ENCODE assay signal across 8 mouse cellular contexts in the genomic region with DNA sequence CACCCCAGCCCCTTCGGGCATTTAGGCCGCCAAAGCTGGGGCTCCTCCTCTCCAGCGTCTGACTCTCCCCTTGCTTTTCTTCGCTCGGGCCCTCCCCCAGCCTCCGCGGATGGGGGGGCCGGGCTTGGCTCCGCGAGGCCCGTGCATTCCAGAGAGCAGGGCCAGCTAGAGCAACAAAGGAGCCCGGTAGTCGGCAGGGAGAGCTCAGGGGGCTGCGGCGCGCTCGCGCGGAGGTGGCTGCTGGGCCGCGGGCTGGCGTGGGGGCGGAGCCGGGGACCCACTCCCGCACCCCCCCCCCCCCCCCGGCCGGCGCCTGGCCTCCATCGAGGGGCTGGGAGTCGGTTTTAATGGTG. TPM values are rescaled to one million over a fixed set of nuclear protein-coding genes. Genes with fewer than 3 reads are reported as not detected.
DNase-seq lines count a peak whose midpoint lies in the region; ATAC-seq and TF ChIP-seq lines count a peak whose summit lies in the region.

Smo (plus strand) TSS at position 168 of the 353 bp plus-strand sequence.

- no peak for TF ChIP-seq CTCF in Patski (IDR thresholded peaks at IDR 0.05)
- TF ChIP-seq CTCF in liver, embryonic 14.5 days (IDR thresholded peaks at IDR 0.05; ENCODE audit: low read depth), result no peak

- in situ Hi-C loops in Patski (cut with MboI; ENCODE audit: low pct_unique_long_range_greater_than_20kb), result no loop called here

- DNase-seq in 3134 (ENCODE audit: extremely low read depth, insufficient read length, low spot score) (peak; percentile 89), Patski (ENCODE audit: low read depth, low spot score) (peak; percentile 31)
- DNase-seq in embryonic facial prominence, embryonic 14.5 days (ENCODE audit: low spot score), result peak; percentile 97
- peak in 2 of 3 experiments; percentile 29 to 34 for DNase-seq in liver, embryonic 14.5 days (ENCODE audit: low read depth in 3 of 3, low spot score in 3 of 3)
- DNase-seq in urinary bladder, postnatal 14 days (ENCODE audit: low spot score), result peak; percentile 84

- H3K4me2 ChIP-seq in embryonic facial prominence, embryonic 14.5 days (ENCODE audit: low read depth, low read length), result peak within 1 kb of the TSS; percentile 93
- H3K4me2 ChIP-seq in heart, embryonic 11.5 days, result peak within 1 kb of the TSS; percentile 84
- H3K4me2 ChIP-seq in kidney, embryonic 14.5 days (replicated peaks; ENCODE audit: low read depth, low read length), result peak within 1 kb of the TSS; percentile 85
- H3K4me2 ChIP-seq in liver, embryonic 14.5 days (ENCODE audit: low read depth), result peak within 1 kb of the TSS; percentile 80
- H3K4me2 ChIP-seq in neural tube, embryonic 15.5 days, result peak within 1 kb of the TSS; percentile 95

- whole genome bisulfite sequencing in embryonic facial prominence, embryonic 14.5 days, result 0% methylated on average over 16 of the region's 30 CpGs
- WGBS in heart, embryonic 11.5 days (ENCODE audit: insufficient replicate concordance), result 0% methylated on average over 18 of the region's 30 CpGs
- 0% methylated on average over 25 of the region's 30 CpGs for WGBS in kidney, embryonic 14.5 days
- 0% methylated on average over 29 of the region's 30 CpGs for WGBS in liver, embryonic 14.5 days (ENCODE audit: insufficient replicate concordance)
- WGBS in neural tube, embryonic 15.5 days, result under 1% methylated on average over 23 of the region's 30 CpGs

- POLR2A ChIA-PET in Patski (lab: Charles Lee), result interaction anchor here (0.7 to 2.1 kb wide), 5 partner anchors 9 to 75 kb away, joined by 3 to 7 read pairs (median 4); no protein-coding TSS in a partner anchor

- H3K4me1 ChIP-seq in embryonic facial prominence, embryonic 14.5 days (ENCODE audit: control insufficient read depth, insufficient read depth, low read length), result peaks cover 10% of the 10 kb centered on the region
- 0 out of 2 replicates have a peak, but pooled peaks cover 3% of the 10 kb centered on the region for H3K4me1 ChIP-seq in heart, embryonic 11.5 days (ENCODE audit: control insufficient read depth, insufficient read depth, low read length)
- peaks cover 9% of the 10 kb centered on the region; the same call in 1 of the 2 replicates for H3K4me1 ChIP-seq in kidney, embryonic 14.5 days (ENCODE audit: control insufficient read depth, insufficient read depth, low read length)
- H3K4me1 ChIP-seq in liver, embryonic 14.5 days (replicated peaks; ENCODE audit: control insufficient read depth in 2 of 2, insufficient read depth in 2 of 2, low read length in 1 of 2), result peaks cover 5% of the 10 kb centered on the region in 2 experiments
- H3K4me1 ChIP-seq in neural tube, embryonic 15.5 days, result peaks cover 16% of the 10 kb centered on the region; the same call in 1 of the 2 replicates

- TF ChIP-seq EP300 in liver, embryonic 14.5 days (IDR thresholded peaks at IDR 0.05; ENCODE audit: low read depth), result no peak

- peak within 1 kb of the TSS; percentile 99 for H3K9ac ChIP-seq in embryonic facial prominence, embryonic 14.5 days (ENCODE audit: low read depth, low read length)
- H3K9ac ChIP-seq in heart, embryonic 11.5 days (ENCODE audit: low read depth, low read length), result peak within 1 kb of the TSS; percentile 96
- H3K9ac ChIP-seq in kidney, embryonic 14.5 days (ENCODE audit: low read depth, low read length), result peak within 1 kb of the TSS; percentile 93
- H3K9ac ChIP-seq in liver, embryonic 14.5 days (replicated peaks), result peak within 1 kb of the TSS; percentile 61
- H3K9ac ChIP-seq in neural tube, embryonic 15.5 days (replicated peaks), result peak within 1 kb of the TSS; percentile 74

- H3K4me3 ChIP-seq in embryonic facial prominence, embryonic 14.5 days (ENCODE audit: low read depth, low read length), result peak within 1 kb of the TSS; percentile 93
- H3K4me3 ChIP-seq in heart, embryonic 11.5 days (ENCODE audit: low read depth, low read length), result peak within 1 kb of the TSS; percentile 92
- H3K4me3 ChIP-seq in kidney, embryonic 14.5 days (ENCODE audit: low read length), result peak within 1 kb of the TSS; percentile 82
- peak within 1 kb of the TSS; percentile 51 to 68 for H3K4me3 ChIP-seq in liver, embryonic 14.5 days (ENCODE audit: insufficient read depth in 1 of 2, low read depth in 2 of 2, low read length in 2 of 2)
- H3K4me3 ChIP-seq in neural tube, embryonic 15.5 days (replicated peaks), result peak within 1 kb of the TSS; percentile 71

- no peaks in the 10 kb centered on the region for H3K27me3 ChIP-seq in Patski
- no peaks in the 10 kb centered on the region for H3K27me3 ChIP-seq in embryonic facial prominence, embryonic 14.5 days (replicated peaks; ENCODE audit: control insufficient read depth, insufficient read depth, low read length)
- no peaks in the 10 kb centered on the region for H3K27me3 ChIP-seq in heart, embryonic 11.5 days (ENCODE audit: control insufficient read depth, insufficient read depth, low read length)
- no peaks in the 10 kb centered on the region for H3K27me3 ChIP-seq in kidney, embryonic 14.5 days (ENCODE audit: control insufficient read depth, insufficient read depth, low read length)
- H3K27me3 ChIP-seq in liver, embryonic 14.5 days (ENCODE audit: control insufficient read depth, insufficient read depth, low read length), result peaks cover 32% of the 10 kb centered on the region
- H3K27me3 ChIP-seq in neural tube, embryonic 15.5 days (replicated peaks), result no peaks in the 10 kb centered on the region

- H3K9me3 ChIP-seq in embryonic facial prominence, embryonic 14.5 days (ENCODE audit: control insufficient read depth, low read length), result no peaks in the 10 kb centered on the region
- no peaks in the 10 kb centered on the region for H3K9me3 ChIP-seq in heart, embryonic 11.5 days (replicated peaks; ENCODE audit: control insufficient read depth, low read length)
- no peaks in the 10 kb centered on the region for H3K9me3 ChIP-seq in kidney, embryonic 14.5 days (ENCODE audit: control insufficient read depth, low read length)
- no peaks in the 10 kb centered on the region for H3K9me3 ChIP-seq in liver, embryonic 14.5 days (ENCODE audit: control insufficient read depth, low read length)
- H3K9me3 ChIP-seq in neural tube, embryonic 15.5 days (replicated peaks), result no peaks in the 10 kb centered on the region

- H3K27ac ChIP-seq in embryonic facial prominence, embryonic 14.5 days (replicated peaks; ENCODE audit: low read depth, low read length), result peak within 1 kb of the TSS; percentile 99
- peak within 1 kb of the TSS; percentile 98 for H3K27ac ChIP-seq in heart, embryonic 11.5 days (ENCODE audit: low read depth, low read length)
- peak within 1 kb of the TSS; percentile 99 for H3K27ac ChIP-seq in kidney, embryonic 14.5 days (ENCODE audit: low read depth, low read length)
- no peak within 1 kb of the TSS for H3K27ac ChIP-seq in liver, embryonic 14.5 days
- peak within 1 kb of the TSS; percentile 79 for H3K27ac ChIP-seq in neural tube, embryonic 15.5 days (replicated peaks)

- CTCF ChIA-PET in Patski (lab: Charles Lee), result interaction anchor here (0.9 to 2.7 kb wide), 2 partner anchors 23 to 31 kb away, joined by 3 to 10 read pairs; no protein-coding TSS in a partner anchor

- peaks cover 11% of the 10 kb centered on the region; the same call in 1 of the 2 replicates for H3K36me3 ChIP-seq in embryonic facial prominence, embryonic 14.5 days (ENCODE audit: control insufficient read depth, insufficient read depth, low read length)
- no peaks in the 10 kb centered on the region for H3K36me3 ChIP-seq in heart, embryonic 11.5 days (ENCODE audit: control insufficient read depth, insufficient read depth, low read length)
- peaks cover 7% of the 10 kb centered on the region; the same call in 1 of the 2 replicates for H3K36me3 ChIP-seq in kidney, embryonic 14.5 days (ENCODE audit: control insufficient read depth, insufficient read depth, low read length)
- no peaks in the 10 kb centered on the region for H3K36me3 ChIP-seq in liver, embryonic 14.5 days (replicated peaks; ENCODE audit: control insufficient read depth, insufficient read depth, low read depth)
- no peaks in the 10 kb centered on the region for H3K36me3 ChIP-seq in neural tube, embryonic 15.5 days

- peak; percentile 81 for ATAC-seq in Patski
- peak; percentile 99 for ATAC-seq in embryonic facial prominence, embryonic 14.5 days (ENCODE audit: low read depth)
- ATAC-seq in heart, embryonic 11.5 days (replicated peaks; ENCODE audit: insufficient number of reproducible peaks, low FRiP score, low TSS enrichment), result peak; percentile 93
- ATAC-seq in kidney, embryonic 14.5 days (ENCODE audit: low FRiP score, low TSS enrichment), result peak; percentile 98
- peak; percentile 76 for ATAC-seq in liver, embryonic 14.5 days (ENCODE audit: insufficient read depth)
- peak; percentile 95 for ATAC-seq in neural tube, embryonic 15.5 days (ENCODE audit: low FRiP score)

RNA-seq across cellular contexts. Expression of gene Smo, which starts in this region (rescaled TPM):
- 117 TPM for polyA plus RNA-seq in Patski (2021)
- 45.5 and 48.9 TPM in 2 replicates for polyA plus RNA-seq in embryonic facial prominence, embryonic 14.5 days (2014; fragmentation: Nextera tagmentation; extraction: Ambion mirVana)
- 21.8 and 22.4 TPM in 2 replicates for polyA plus RNA-seq in heart, embryonic 11.5 days (2014; fragmentation: Nextera tagmentation; extraction: Ambion mirVana)
- 53.4 and 70.4 TPM in 2 replicates for polyA plus RNA-seq in kidney, embryonic 14.5 days (2014; fragmentation: Nextera tagmentation; extraction: Ambion mirVana)
- 5.0 and 5.5 TPM in 2 replicates for polyA plus RNA-seq in liver, embryonic 14.5 days (2012; rRNA removed)
- 2.2 and 2.6 TPM in 2 replicates for polyA plus RNA-seq in liver, embryonic 14.5 days (2014; fragmentation: Nextera tagmentation; extraction: Ambion mirVana)
- polyA plus RNA-seq in neural tube, embryonic 15.5 days (2015; fragmentation: Nextera tagmentation; extraction: Ambion mirVana), result 10.8 and 18.3 TPM in 2 replicates

Comparison
In these comparisons a context has a peak if more than half of its experiments do, and no peak if none do; other contexts are left out.
1. DNase-seq: peak in every context shown above with its lines; median percentile 97 in embryonic facial prominence, embryonic 14.5 days; 89 in 3134; 84 in urinary bladder, postnatal 14 days; 32 in liver, embryonic 14.5 days; 31 in Patski.